Mouse (Mus musculus) limb, embryonic 15.5 days (tissue): ENCODE results near the gene BC028528. TPM values are rescaled to one million over a fixed set of nuclear protein-coding genes. Genes with fewer than 3 reads are reported as not detected.

Source experiments
- ATAC-seq: fragments of 200-750 bp; cut with Nextera tagmentation; 2 replicates; pipeline ENCODE4 v1.8.0; 2017; ENCODE audit warnings: low read depth, moderate TSS enrichment; ENCODE audit not compliant: insufficient number of reproducible peaks, low FRiP score, low TSS enrichment
- H3K27ac ChIP-seq: fragments of 300-500 bp; sonication (generic); 2 replicates; pipeline ENCODE4 v1.5.1; 2015; ENCODE audit warnings: moderate library complexity, mild to moderate bottlenecking, inconsistent platforms
- H3K27me3 ChIP-seq: fragments of 300-500 bp; sonication (generic); 2 replicates; pipeline ENCODE4 v1.6.1; 2015; ENCODE audit warnings: inconsistent platforms
- H3K36me3 ChIP-seq: fragments of 300-500 bp; sonication (generic); 2 replicates; pipeline ENCODE4 v1.6.1; 2015; ENCODE audit warnings: inconsistent platforms
- H3K4me1 ChIP-seq: fragments of 300-500 bp; sonication (generic); 2 replicates; pipeline ENCODE4 v1.6.1; 2015; ENCODE audit warnings: inconsistent platforms
- H3K4me2 ChIP-seq: fragments of 300-500 bp; sonication (generic); 2 replicates; pipeline ENCODE4 v1.6.1; 2015; ENCODE audit warnings: mild to moderate bottlenecking, inconsistent platforms
- H3K4me3 ChIP-seq: fragments of 300-500 bp; sonication (generic); 2 replicates; pipeline ENCODE4 v1.5.1; 2015; ENCODE audit warnings: mild to moderate bottlenecking, inconsistent platforms
- H3K9ac ChIP-seq: fragments of 300-500 bp; sonication (generic); 2 replicates; pipeline ENCODE4 v1.6.1; 2015; ENCODE audit warnings: inconsistent platforms
- H3K9me3 ChIP-seq: fragments of 300-500 bp; sonication (generic); 2 replicates; pipeline ENCODE4 v1.6.1; 2016; ENCODE audit warnings: inconsistent platforms
- WGBS: fragments of 180-500 bp; shearing (Covaris S2); methylation state at CpG from one replicate; pipeline ENCODE4 v1.1.7; 2015; 5-methylcytosine and 5-hydroxymethylcytosine counted together
- polyA plus RNA-seq: library from polyadenylated mRNA; unstranded; fragments of >200 nt; fragmentation: Nextera tagmentation; extraction: Ambion mirVana; gene quantifications from 2 replicates; pipeline ENCODE4 v1.2.1, GENCODE M21; 2015

Gene BC028528
- polyA plus RNA-seq, 1 experiment from 2014 or later = 24.9 TPM

GRCm38 (mm10) chr3:95893126-95893525, 1.3 kb upstream of the BC028528 start:
- peak overlapping the region; percentile 80 for H3K27ac ChIP-seq
- no peaks in the 10 kb centered on the region for H3K9me3 ChIP-seq
- WGBS = 11% methylated on average over 7 of the region's 7 CpGs
- H3K4me2 ChIP-seq = peak overlapping the region; percentile 57
- peak overlapping the region; percentile 65 for H3K4me3 ChIP-seq
- no peak for ATAC-seq
- H3K27me3 ChIP-seq = no peaks in the 10 kb centered on the region
- H3K9ac ChIP-seq = peak overlapping the region; percentile 7; the same call in 1 of the 2 replicates
- H3K4me1 ChIP-seq = peaks cover 30% of the 10 kb centered on the region
- H3K36me3 ChIP-seq = peaks cover 11% of the 10 kb centered on the region

- ATAC-seq = 0 out of 2 replicates have a peak, but pooled peaks have one; percentile 6
- Histone ChIP-seq H3K4me3 (peak overlapping the region; percentile 30), H3K27me3 (no peaks in the 10 kb centered on the region), H3K27ac (peak overlapping the region; percentile 77), H3K9me3 (no peaks in the 10 kb centered on the region), H3K36me3 (peaks cover 4% of the 10 kb centered on the region; the same call in 1 of the 2 replicates), H3K4me2 (peak overlapping the region; percentile 34), H3K9ac (no peak overlapping the region), H3K4me1 (peaks cover 30% of the 10 kb centered on the region)
- 33% methylated on average over 11 of the region's 11 CpGs for WGBS
Measured at GRCm38 (mm10) chr3:95892066-95893052, 554 bp upstream of the BC028528 start.

- Histone ChIP-seq H3K4me3 (no peak overlapping the region), H3K27ac (no peak overlapping the region), H3K4me2 (no peak overlapping the region), H3K36me3 (no peaks in the 10 kb centered on the region), H3K9ac (no peak overlapping the region), H3K27me3 (no peaks in the 10 kb centered on the region), H3K4me1 (peaks cover 23% of the 10 kb centered on the region), H3K9me3 (no peaks in the 10 kb centered on the region)
- ATAC-seq = no peak
- WGBS = 21% methylated on average over 3 of the region's 3 CpGs
Measured at GRCm38 (mm10) chr3:95889664-95890063, 2.1 kb downstream of the BC028528 start.

- Histone ChIP-seq H3K4me3 (no peak overlapping the region), H3K36me3 (no peaks in the 10 kb centered on the region), H3K4me2 (no peak overlapping the region), H3K27me3 (no peaks in the 10 kb centered on the region), H3K4me1 (peaks cover 22% of the 10 kb centered on the region), H3K9me3 (no peaks in the 10 kb centered on the region), H3K27ac (no peak overlapping the region), H3K9ac (no peak overlapping the region)
- 73% methylated on average over 4 of the region's 4 CpGs for WGBS
- ATAC-seq = no peak
Measured at GRCm38 (mm10) chr3:95887596-95887995, 4.2 kb downstream of the BC028528 start.

GRCm38 (mm10) chr3:95884400-95884799, 7.4 kb downstream of the BC028528 start:
- WGBS = 60% methylated on average over 5 of the region's 5 CpGs
- Histone ChIP-seq H3K9ac (no peak overlapping the region), H3K9me3 (no peaks in the 10 kb centered on the region), H3K27me3 (no peaks in the 10 kb centered on the region), H3K4me3 (no peak overlapping the region), H3K4me1 (peaks cover 15% of the 10 kb centered on the region), H3K27ac (no peak overlapping the region), H3K36me3 (no peaks in the 10 kb centered on the region), H3K4me2 (no peak overlapping the region)
- ATAC-seq = no peak

- Histone ChIP-seq H3K27ac (peak overlapping the region; percentile 70; the same call in 1 of the 2 replicates), H3K9ac (peak overlapping the region; percentile 18; the same call in 1 of the 2 replicates)
- ATAC-seq = no peak
Measured at GRCm38 (mm10) chr3:95882816-95883425, 8.9 kb downstream of the BC028528 start.

GRCm38 (mm10) chr3:95881979-95882815, 9.6 kb downstream of the BC028528 start, which contains the start of gene Ciart:
TSS of gene Ciart (minus strand) at chr3:95882251.
- Histone ChIP-seq H3K4me3 (peak within 1 kb of the TSS; percentile 50), H3K9ac (peak within 1 kb of the TSS; percentile 39), H3K27me3 (no peaks in the 10 kb centered on the region), H3K36me3 (no peaks in the 10 kb centered on the region), H3K4me1 (peaks cover 15% of the 10 kb centered on the region), H3K4me2 (peak within 1 kb of the TSS; percentile 92), H3K9me3 (no peaks in the 10 kb centered on the region), H3K27ac (peak within 1 kb of the TSS; percentile 70)
- under 1% methylated on average over 65 of the region's 66 CpGs for WGBS
- peak; percentile 99 for ATAC-seq

More at GRCm38 (mm10) chr3:95882816-95883425, 8.9 kb downstream of the BC028528 start:
- Histone ChIP-seq H3K36me3 (no peaks in the 10 kb centered on the region), H3K27me3 (no peaks in the 10 kb centered on the region), H3K4me3 (peak overlapping the region; percentile 50), H3K9me3 (no peaks in the 10 kb centered on the region), H3K4me1 (peaks cover 15% of the 10 kb centered on the region), H3K4me2 (peak overlapping the region; percentile 92)
- WGBS = 3% methylated on average over 24 of the region's 24 CpGs

- 89% methylated on average over 4 of the region's 4 CpGs for WGBS
Measured at GRCm38 (mm10) chr3:95879063-95879462, 12.7 kb downstream of the BC028528 start.

GRCm38 (mm10) chr3:95872048-95872447, 19.8 kb downstream of the BC028528 start:
- H3K27ac ChIP-seq = no peak overlapping the region
- H3K9ac ChIP-seq = peak overlapping the region; percentile 66
- 61% methylated on average over 7 of the region's 7 CpGs for WGBS
- H3K36me3 ChIP-seq = peaks cover 16% of the 10 kb centered on the region
- peak overlapping the region; percentile 56 for H3K4me2 ChIP-seq
- H3K4me3 ChIP-seq = peak overlapping the region; percentile 56
- H3K9me3 ChIP-seq = no peaks in the 10 kb centered on the region
- no peak for ATAC-seq
- H3K27me3 ChIP-seq = no peaks in the 10 kb centered on the region
- peaks cover 18% of the 10 kb centered on the region for H3K4me1 ChIP-seq

More at GRCm38 (mm10) chr3:95879063-95879462, 12.7 kb downstream of the BC028528 start:
- H3K9ac ChIP-seq = no peak overlapping the region
- H3K4me3 ChIP-seq = no peak overlapping the region
- H3K9me3 ChIP-seq = no peaks in the 10 kb centered on the region
- ATAC-seq = no peak
- no peaks in the 10 kb centered on the region for H3K27me3 ChIP-seq
- peaks cover 15% of the 10 kb centered on the region for H3K4me1 ChIP-seq
- H3K27ac ChIP-seq = no peak overlapping the region
- no peak overlapping the region for H3K4me2 ChIP-seq
- H3K36me3 ChIP-seq = no peaks in the 10 kb centered on the region

- Histone ChIP-seq H3K36me3 (peaks cover 20% of the 10 kb centered on the region), H3K4me2 (peak within 1 kb of the TSS; percentile 56), H3K27ac (peak within 1 kb of the TSS; percentile 83), H3K27me3 (no peaks in the 10 kb centered on the region), H3K4me1 (peaks cover 18% of the 10 kb centered on the region), H3K4me3 (peak within 1 kb of the TSS; percentile 56), H3K9me3 (no peaks in the 10 kb centered on the region), H3K9ac (peak within 1 kb of the TSS; percentile 66)
- peak; percentile 88 for ATAC-seq
- WGBS = under 1% methylated on average over 33 of the region's 33 CpGs
Measured at GRCm38 (mm10) chr3:95871392-95871867, 20.4 kb downstream of the BC028528 start, which contains the start of gene Mrps21. TSS of gene Mrps21 (minus strand) at chr3:95871519.

- Histone ChIP-seq H3K27me3 (no peaks in the 10 kb centered on the region), H3K4me3 (peak overlapping the region; percentile 56), H3K9ac (peak overlapping the region; percentile 66), H3K36me3 (peaks cover 22% of the 10 kb centered on the region), H3K4me1 (peaks cover 18% of the 10 kb centered on the region), H3K27ac (peak overlapping the region; percentile 83), H3K4me2 (peak overlapping the region; percentile 56), H3K9me3 (no peaks in the 10 kb centered on the region)
- no peak for ATAC-seq
- 6% methylated on average over 15 of the region's 15 CpGs for WGBS
Measured at GRCm38 (mm10) chr3:95870976-95871375, 20.8 kb downstream of the BC028528 start.
